Mouse (Mus musculus) lung, embryonic 16.5 days (tissue): ENCODE data around the gene B430306N03Rik. TPM values are rescaled to one million over a fixed set of nuclear protein-coding genes. Genes with fewer than 3 reads are reported as not detected.
"Not testable (repeated sequence)": the region's sequence is repeated elsewhere in the genome, so short reads cannot be mapped to it uniquely, and the experiment has no call there.

Experiments used
- ATAC-seq: fragments of 200-750 bp; cut with Nextera tagmentation; 2 replicates; pipeline ENCODE4 v1.8.0; 2017; ENCODE audit warnings: low read depth, mild to moderate bottlenecking, moderate library complexity
- H3K27ac ChIP-seq: fragments of 300-500 bp; sonication (generic); 2 replicates; pipeline ENCODE4 v1.5.1; 2014; ENCODE audit warnings: mild to moderate bottlenecking, control low read depth, low read length
- H3K27me3 ChIP-seq: fragments of 300-500 bp; sonication (generic); 2 replicates; pipeline ENCODE4 v1.6.1; 2014; ENCODE audit warnings: low read depth, low read length, mixed read lengths; ENCODE audit not compliant: control insufficient read depth, insufficient read depth
- H3K36me3 ChIP-seq: fragments of 300-500 bp; sonication (generic); 2 replicates; pipeline ENCODE4 v1.6.1; 2014; ENCODE audit warnings: low read length; ENCODE audit not compliant: control insufficient read depth, insufficient read depth
- H3K4me1 ChIP-seq: fragments of 300-500 bp; sonication (generic); replicated peaks from 2 replicates; pipeline ENCODE4 v1.6.1; 2014; ENCODE audit warnings: low read length, mixed read lengths; ENCODE audit not compliant: control insufficient read depth, insufficient read depth
- H3K4me2 ChIP-seq: fragments of 300-500 bp; sonication (generic); 2 replicates; pipeline ENCODE4 v1.6.1; 2014; ENCODE audit warnings: low read depth, low read length, control low read depth
- H3K4me3 ChIP-seq: fragments of 300-500 bp; sonication (generic); 2 replicates; pipeline ENCODE4 v1.5.1; 2014; ENCODE audit warnings: mild to moderate bottlenecking, low read length, control low read depth
- H3K9ac ChIP-seq: fragments of 300-500 bp; sonication (generic); 2 replicates; pipeline ENCODE4 v1.6.1; 2014; ENCODE audit warnings: low read length, control low read depth
- H3K9me3 ChIP-seq: fragments of 300-500 bp; sonication (generic); 2 replicates; pipeline ENCODE4 v1.6.1; 2016; ENCODE audit warnings: low read length; ENCODE audit not compliant: control insufficient read depth
- WGBS: fragments of 180-500 bp; shearing (Covaris S2); extraction: QIAGEN DNeasy Blood & Tissue Kit; methylation state at CpG from one replicate; pipeline ENCODE4 v1.1.7; 2014; 5-methylcytosine and 5-hydroxymethylcytosine counted together
- polyA plus RNA-seq: library from polyadenylated mRNA; unstranded; fragments of >200 nt; fragmentation: Nextera tagmentation; extraction: Ambion mirVana; gene quantifications from 2 replicates; pipeline ENCODE4 v1.2.1, GENCODE M21; 2015

Gene B430306N03Rik
- polyA plus RNA-seq, result 0.34 and 0.70 TPM in 2 replicates

- not testable (repeated sequence) for H3K4me3 ChIP-seq, H3K4me2 ChIP-seq, H3K36me3 ChIP-seq, H3K27me3 ChIP-seq, H3K27ac ChIP-seq, H3K9ac ChIP-seq, H3K9me3 ChIP-seq, H3K4me1 ChIP-seq, ATAC-seq
- 82% methylated on average over 3 of the region's 3 CpGs for WGBS
Measured at GRCm38 (mm10) chr17:48315905-48316579, at the start of gene B430306N03Rik. Gene B430306N03Rik (plus strand): TSS chr17:48316141.

GRCm38 (mm10) chr17:48266610-48267304 lies 49.2 kb upstream of the B430306N03Rik start:
- no peak overlapping the region for H3K4me3 ChIP-seq
- no peaks in the 10 kb centered on the region for H3K36me3 ChIP-seq
- H3K27ac ChIP-seq, result no peak overlapping the region
- H3K9me3 ChIP-seq, result no peaks in the 10 kb centered on the region
- H3K27me3 ChIP-seq, result no peaks in the 10 kb centered on the region
- no peaks in the 10 kb centered on the region for H3K4me1 ChIP-seq
- H3K4me2 ChIP-seq, result no peak overlapping the region
- WGBS, result 29% methylated on average over 2 of the region's 2 CpGs
- no peak for ATAC-seq
- H3K9ac ChIP-seq, result no peak overlapping the region

- ATAC-seq, result no peak
- Histone ChIP-seq H3K9me3 (no peaks in the 10 kb centered on the region), H3K27me3 (no peaks in the 10 kb centered on the region), H3K36me3 (no peaks in the 10 kb centered on the region), H3K27ac (no peak overlapping the region), H3K4me3 (no peak overlapping the region), H3K9ac (no peak overlapping the region), H3K4me2 (no peak overlapping the region), H3K4me1 (no peaks in the 10 kb centered on the region)
- WGBS, result 88% methylated on average over 1 of the region's 1 CpGs
Measured at GRCm38 (mm10) chr17:48267591-48267990, 48.4 kb upstream of the B430306N03Rik start.

- ATAC-seq, result no peak
- Histone ChIP-seq H3K27ac (no peak overlapping the region), H3K4me2 (no peak overlapping the region), H3K4me1 (no peaks in the 10 kb centered on the region), H3K4me3 (no peak overlapping the region), H3K27me3 (no peaks in the 10 kb centered on the region), H3K36me3 (no peaks in the 10 kb centered on the region), H3K9me3 (no peaks in the 10 kb centered on the region), H3K9ac (no peak overlapping the region)
Measured at GRCm38 (mm10) chr17:48268276-48268675, 47.7 kb upstream of the B430306N03Rik start.

- no peak for ATAC-seq
- H3K27me3 ChIP-seq, result no peaks in the 10 kb centered on the region
- H3K27ac ChIP-seq, result no peak overlapping the region
- no peak overlapping the region for H3K4me2 ChIP-seq
- H3K4me3 ChIP-seq, result no peak overlapping the region
- no peaks in the 10 kb centered on the region for H3K9me3 ChIP-seq
- no peaks in the 10 kb centered on the region for H3K36me3 ChIP-seq
- WGBS, result 66% methylated on average over 4 of the region's 4 CpGs
- H3K4me1 ChIP-seq, result no peaks in the 10 kb centered on the region
- no peak overlapping the region for H3K9ac ChIP-seq
Measured at GRCm38 (mm10) chr17:48269833-48270232, 46.1 kb upstream of the B430306N03Rik start.

- Histone ChIP-seq H3K4me1 (no peaks in the 10 kb centered on the region), H3K27ac (no peak overlapping the region), H3K9me3 (no peaks in the 10 kb centered on the region), H3K9ac (no peak overlapping the region), H3K4me2 (no peak overlapping the region), H3K27me3 (no peaks in the 10 kb centered on the region), H3K4me3 (no peak overlapping the region), H3K36me3 (no peaks in the 10 kb centered on the region)
- WGBS, result 57% methylated on average over 5 of the region's 5 CpGs
- ATAC-seq, result no peak
Measured at GRCm38 (mm10) chr17:48272158-48272557, 43.8 kb upstream of the B430306N03Rik start.

- no peaks in the 10 kb centered on the region for H3K9me3 ChIP-seq
- H3K4me1 ChIP-seq, result no peaks in the 10 kb centered on the region
- WGBS, result 75% methylated on average over 4 of the region's 4 CpGs
- no peaks in the 10 kb centered on the region for H3K27me3 ChIP-seq
- H3K36me3 ChIP-seq, result no peaks in the 10 kb centered on the region
- H3K9ac ChIP-seq, result no peak overlapping the region
- no peak overlapping the region for H3K4me3 ChIP-seq
- H3K27ac ChIP-seq, result no peak overlapping the region
- no peak for ATAC-seq
- H3K4me2 ChIP-seq, result no peak overlapping the region
Measured at GRCm38 (mm10) chr17:48272598-48272997, 43.3 kb upstream of the B430306N03Rik start.

GRCm38 (mm10) chr17:48274098-48274497 lies 41.8 kb upstream of the B430306N03Rik start:
- no peak overlapping the region for H3K27ac ChIP-seq
- no peak overlapping the region for H3K4me2 ChIP-seq
- no peak overlapping the region for H3K4me3 ChIP-seq
- no peaks in the 10 kb centered on the region for H3K9me3 ChIP-seq
- no peaks in the 10 kb centered on the region for H3K27me3 ChIP-seq
- no peaks in the 10 kb centered on the region for H3K36me3 ChIP-seq
- no peaks in the 10 kb centered on the region for H3K4me1 ChIP-seq
- no peak overlapping the region for H3K9ac ChIP-seq
- ATAC-seq, result no peak
- WGBS, result 79% methylated on average over 4 of the region's 4 CpGs

- no peak for ATAC-seq
- no peak overlapping the region for H3K9ac ChIP-seq
- H3K9me3 ChIP-seq, result no peaks in the 10 kb centered on the region
- H3K27me3 ChIP-seq, result no peaks in the 10 kb centered on the region
- 29% methylated on average over 6 of the region's 6 CpGs for WGBS
- H3K36me3 ChIP-seq, result no peaks in the 10 kb centered on the region
- H3K4me3 ChIP-seq, result no peak overlapping the region
- no peak overlapping the region for H3K27ac ChIP-seq
- no peaks in the 10 kb centered on the region for H3K4me1 ChIP-seq
- no peak overlapping the region for H3K4me2 ChIP-seq
Measured at GRCm38 (mm10) chr17:48274885-48275284, 41.1 kb upstream of the B430306N03Rik start.
